Mouse (Mus musculus) heart, adult 2 months (tissue): Measurements from ENCODE around the gene Cox7a1.

ENCODE experiments used
- CTCF ChIP-seq: fragments of 200-600 bp; IDR thresholded peaks from 2 replicates; pipeline ENCODE4 v1.8.1; 2022; ENCODE audit warnings: antibody characterized with exemption, mild to moderate bottlenecking, moderate library complexity
- EP300 ChIP-seq: fragments of 200-500 bp; IDR thresholded peaks from 2 replicates; pipeline ENCODE4 v1.6.1; 2011; ENCODE audit warnings: low read depth, low read length, control low read depth; ENCODE audit not compliant: insufficient read depth

DNA sequence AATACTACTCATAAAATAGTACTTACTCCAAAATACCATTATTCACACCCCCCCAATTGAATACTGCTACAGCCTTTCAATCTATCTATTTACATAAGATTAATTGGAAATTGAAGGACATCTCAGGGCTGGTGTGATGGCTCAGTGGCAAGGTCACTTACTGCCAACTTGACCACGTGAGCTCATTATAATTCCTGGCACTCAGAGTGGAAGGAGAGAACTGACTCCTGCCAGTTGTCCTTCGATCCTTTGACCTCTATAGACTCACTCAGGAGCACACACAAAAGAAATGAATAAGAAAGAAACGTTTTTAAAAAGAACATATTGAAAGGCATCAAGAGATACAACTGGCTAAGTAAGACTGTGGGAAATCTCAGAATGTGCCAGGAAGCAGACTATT lies 31.9 kb downstream of the Cox7a1 start:
- TF ChIP-seq EP300 (no peak), CTCF (no peak)
